Mouse (Mus musculus) limb, embryonic 14.5 days (tissue): ENCODE measurements around the gene Dcdc2b. TPM values are rescaled to one million over a fixed set of nuclear protein-coding genes. Genes with fewer than 3 reads are reported as not detected.
A peak's percentile ranks its signal among the peaks of the same experiment; 100 is the strongest.

Experiments used
- ATAC-seq: fragments of 200-750 bp; cut with Nextera tagmentation; 2 replicates; pipeline ENCODE4 v1.8.0; 2017; ENCODE audit warnings: low read depth, moderate number of reproducible peaks, moderate TSS enrichment; ENCODE audit not compliant: low FRiP score
- DNase-seq: peaks from one replicate; pipeline ENCODE4 v3.0.0-alpha.2; 2015; ENCODE audit warnings: low spot score
- H3K27ac ChIP-seq: fragments of 300-500 bp; sonication (generic); replicated peaks from 2 replicates; pipeline ENCODE4 v1.5.1; 2014; ENCODE audit warnings: low read depth, mild to moderate bottlenecking, low read length, moderate library complexity, mixed read lengths
- H3K27me3 ChIP-seq: fragments of 300-500 bp; sonication (generic); 2 replicates; pipeline ENCODE4 v1.6.1; 2014; ENCODE audit warnings: low read length, mixed read lengths; ENCODE audit not compliant: control insufficient read depth, insufficient read depth
- H3K36me3 ChIP-seq: fragments of 300-500 bp; sonication (generic); 2 replicates; pipeline ENCODE4 v1.6.1; 2014; ENCODE audit warnings: mild to moderate bottlenecking, low read length, moderate library complexity, mixed read lengths; ENCODE audit not compliant: control insufficient read depth, insufficient read depth
- H3K4me1 ChIP-seq: fragments of 300-500 bp; sonication (generic); 2 replicates; pipeline ENCODE4 v1.6.1; 2014; ENCODE audit warnings: antibody characterized with exemption, low read length, mixed read lengths; ENCODE audit not compliant: control insufficient read depth, insufficient read depth
- H3K4me2 ChIP-seq: fragments of 300-500 bp; sonication (generic); replicated peaks from 2 replicates; pipeline ENCODE4 v1.6.1; 2014; ENCODE audit warnings: low read depth, mild to moderate bottlenecking, low read length, moderate library complexity; ENCODE audit not compliant: severe bottlenecking
- H3K4me3 ChIP-seq: fragments of 300-500 bp; sonication (generic); replicated peaks from 2 replicates; pipeline ENCODE4 v1.5.1; 2014; ENCODE audit warnings: low read length
- H3K9ac ChIP-seq: fragments of 300-500 bp; sonication (generic); 2 replicates; pipeline ENCODE4 v1.6.1; 2014; ENCODE audit warnings: mild to moderate bottlenecking, low read depth, low read length, moderate library complexity; ENCODE audit not compliant: severe bottlenecking
- H3K9me3 ChIP-seq: fragments of 300-500 bp; sonication (generic); 2 replicates; pipeline ENCODE4 v1.6.1; 2016; ENCODE audit warnings: low read length; ENCODE audit not compliant: control insufficient read depth
- POLR2A ChIP-seq: fragments of 200-500 bp; IDR thresholded peaks from 2 replicates; pipeline ENCODE4 v1.8.0; 2012; ENCODE audit warnings: inconsistent platforms, mild to moderate bottlenecking, moderate library complexity, borderline replicate concordance; ENCODE audit not compliant: insufficient read depth, insufficient read length; ENCODE audit errors: extremely low read depth
- WGBS: fragments of 180-500 bp; shearing (Covaris S2); extraction: QIAGEN DNeasy Blood & Tissue Kit; methylation state at CpG from one replicate; pipeline ENCODE4 v1.1.7; 2014; 5-methylcytosine and 5-hydroxymethylcytosine counted together
- polyA plus RNA-seq, 2 experiments: library from polyadenylated mRNA; depleted of rRNA in 1 of 2; stranded (reverse) in 1 of 2; unstranded in 1 of 2; fragments of >200 nt; fragmentation: Nextera tagmentation in 1 of 2; extraction: Ambion mirVana in 1 of 2; gene quantifications; 2 replicates each; pipeline versions ENCODE4 v1.2.1 to v1.2.3; 2012 to 2014

Gene Dcdc2b
- polyA plus RNA-seq, 2 experiments = 2.5 to 5.2 TPM

- no peak for TF ChIP-seq POLR2A
- Histone ChIP-seq H3K4me2 (no peak overlapping the region), H3K27me3 (no peaks in the 10 kb centered on the region), H3K4me3 (no peak overlapping the region), H3K9me3 (no peaks in the 10 kb centered on the region), H3K9ac (no peak overlapping the region), H3K27ac (no peak overlapping the region), H3K4me1 (no peaks in the 10 kb centered on the region), H3K36me3 (no peaks in the 10 kb centered on the region)
- WGBS = 16% methylated on average over 8 of the region's 8 CpGs
- ATAC-seq (peak; percentile 60; the same call in 1 of the 2 replicates), DNase-seq (no peak)
Observed at GRCm38 (mm10) chr4:129563718-129564117, 50.3 kb downstream of the Dcdc2b start.

- H3K9ac ChIP-seq = no peak overlapping the region
- TF ChIP-seq POLR2A = no peak
- H3K36me3 ChIP-seq = no peaks in the 10 kb centered on the region
- H3K4me3 ChIP-seq = no peak overlapping the region
- no peak overlapping the region for H3K27ac ChIP-seq
- WGBS = 91% methylated on average over 5 of the region's 5 CpGs
- no peak for ATAC-seq
- H3K27me3 ChIP-seq = no peaks in the 10 kb centered on the region
- H3K4me1 ChIP-seq = peaks cover 5% of the 10 kb centered on the region; the same call in 1 of the 2 replicates
- H3K4me2 ChIP-seq = no peak overlapping the region
- H3K9me3 ChIP-seq = no peaks in the 10 kb centered on the region
- DNase-seq = no peak
Observed at GRCm38 (mm10) chr4:129561184-129561583, 52.9 kb downstream of the Dcdc2b start.

Other genes with a start within 250 kb of the Dcdc2b start
- 16.2 and 16.8 TPM in 2 replicates for gene Zbtb8a, start 236.1 kb downstream of the Dcdc2b start, polyA plus RNA-seq (2012; rRNA removed)
- 5.6 and 7.1 TPM in 2 replicates for gene Zbtb8a, start 236.1 kb downstream of the Dcdc2b start, polyA plus RNA-seq (2014; fragmentation: Nextera tagmentation; extraction: Ambion mirVana)
- gene Zbtb8b, start 173.4 kb downstream of the Dcdc2b start, polyA plus RNA-seq (2012; rRNA removed) = 0.87 and 1.0 TPM in 2 replicates
- gene Zbtb8b, start 173.4 kb downstream of the Dcdc2b start, polyA plus RNA-seq (2014; fragmentation: Nextera tagmentation; extraction: Ambion mirVana) = 1.3 and 2.0 TPM in 2 replicates
- gene Bsdc1, start 152.7 kb downstream of the Dcdc2b start, polyA plus RNA-seq (2012; rRNA removed) = 24.6 and 28.9 TPM in 2 replicates
- gene Bsdc1, start 152.7 kb downstream of the Dcdc2b start, polyA plus RNA-seq (2014; fragmentation: Nextera tagmentation; extraction: Ambion mirVana) = 27.6 and 29.9 TPM in 2 replicates
- gene Tssk3, start 123.2 kb downstream of the Dcdc2b start, polyA plus RNA-seq (2012; rRNA removed) = not detected in 2 replicates
- gene Tssk3, start 123.2 kb downstream of the Dcdc2b start, polyA plus RNA-seq (2014; fragmentation: Nextera tagmentation; extraction: Ambion mirVana) = not detected in 2 replicates
- gene Fam229a, start 123.1 kb downstream of the Dcdc2b start, polyA plus RNA-seq (2012; rRNA removed) = 0.15 TPM in 1 of 2 replicates, not detected in the other
- gene Fam229a, start 123.1 kb downstream of the Dcdc2b start, polyA plus RNA-seq (2014; fragmentation: Nextera tagmentation; extraction: Ambion mirVana) = not detected in 2 replicates
- 563 and 613 TPM in 2 replicates for gene Marcksl1, start 100.7 kb downstream of the Dcdc2b start, polyA plus RNA-seq (2012; rRNA removed)
- 648 and 776 TPM in 2 replicates for gene Marcksl1, start 100.7 kb downstream of the Dcdc2b start, polyA plus RNA-seq (2014; fragmentation: Nextera tagmentation; extraction: Ambion mirVana)
- 209 and 212 TPM in 2 replicates for gene Hdac1, start 71.5 kb downstream of the Dcdc2b start, polyA plus RNA-seq (2012; rRNA removed)
- gene Hdac1, start 71.5 kb downstream of the Dcdc2b start, polyA plus RNA-seq (2014; fragmentation: Nextera tagmentation; extraction: Ambion mirVana) = 201 and 225 TPM in 2 replicates
- gene Lck, start 40.6 kb downstream of the Dcdc2b start, polyA plus RNA-seq (2012; rRNA removed) = 9.9 and 10.3 TPM in 2 replicates
- gene Lck, start 40.6 kb downstream of the Dcdc2b start, polyA plus RNA-seq (2014; fragmentation: Nextera tagmentation; extraction: Ambion mirVana) = 6.3 and 6.8 TPM in 2 replicates
- gene Fam167b, start 35.7 kb downstream of the Dcdc2b start, polyA plus RNA-seq (2012; rRNA removed) = 7.3 and 8.2 TPM in 2 replicates
- 4.1 and 5.3 TPM in 2 replicates for gene Fam167b, start 35.7 kb downstream of the Dcdc2b start, polyA plus RNA-seq (2014; fragmentation: Nextera tagmentation; extraction: Ambion mirVana)
- gene Eif3i, start 13.6 kb downstream of the Dcdc2b start, polyA plus RNA-seq (2012; rRNA removed) = 367 and 429 TPM in 2 replicates
- 333 and 334 TPM in 2 replicates for gene Eif3i, start 13.6 kb downstream of the Dcdc2b start, polyA plus RNA-seq (2014; fragmentation: Nextera tagmentation; extraction: Ambion mirVana)
- gene Tmem234, start 13.6 kb downstream of the Dcdc2b start, polyA plus RNA-seq (2012; rRNA removed) = 166 and 179 TPM in 2 replicates
- gene Tmem234, start 13.6 kb downstream of the Dcdc2b start, polyA plus RNA-seq (2014; fragmentation: Nextera tagmentation; extraction: Ambion mirVana) = 191 and 193 TPM in 2 replicates
- gene Iqcc, start 4.8 kb upstream of the Dcdc2b start, polyA plus RNA-seq (2012; rRNA removed) = 28.6 and 35.5 TPM in 2 replicates
- 23.2 and 28.6 TPM in 2 replicates for gene Iqcc, start 4.8 kb upstream of the Dcdc2b start, polyA plus RNA-seq (2014; fragmentation: Nextera tagmentation; extraction: Ambion mirVana)
- 34.7 and 51.0 TPM in 2 replicates for gene Ccdc28b, start 9.7 kb upstream of the Dcdc2b start, polyA plus RNA-seq (2012; rRNA removed)
- gene Ccdc28b, start 9.7 kb upstream of the Dcdc2b start, polyA plus RNA-seq (2014; fragmentation: Nextera tagmentation; extraction: Ambion mirVana) = 42.8 and 45.7 TPM in 2 replicates
- 80.3 and 82.6 TPM in 2 replicates for gene Txlna, start 26.8 kb upstream of the Dcdc2b start, polyA plus RNA-seq (2012; rRNA removed)
- 108 and 112 TPM in 2 replicates for gene Txlna, start 26.8 kb upstream of the Dcdc2b start, polyA plus RNA-seq (2014; fragmentation: Nextera tagmentation; extraction: Ambion mirVana)
- gene Kpna6, start 58.5 kb upstream of the Dcdc2b start, polyA plus RNA-seq (2012; rRNA removed) = 35.2 and 40.5 TPM in 2 replicates
- gene Kpna6, start 58.5 kb upstream of the Dcdc2b start, polyA plus RNA-seq (2014; fragmentation: Nextera tagmentation; extraction: Ambion mirVana) = 14.6 and 15.2 TPM in 2 replicates
- gene Tmem39b, start 82.6 kb upstream of the Dcdc2b start, polyA plus RNA-seq (2012; rRNA removed) = 49.1 and 77.0 TPM in 2 replicates
- gene Tmem39b, start 82.6 kb upstream of the Dcdc2b start, polyA plus RNA-seq (2014; fragmentation: Nextera tagmentation; extraction: Ambion mirVana) = 24.1 and 27.1 TPM in 2 replicates
- gene Khdrbs1, start 128.0 kb upstream of the Dcdc2b start, polyA plus RNA-seq (2012; rRNA removed) = 96.6 and 97.6 TPM in 2 replicates
- gene Khdrbs1, start 128.0 kb upstream of the Dcdc2b start, polyA plus RNA-seq (2014; fragmentation: Nextera tagmentation; extraction: Ambion mirVana) = 107 and 122 TPM in 2 replicates
- 106 and 111 TPM in 2 replicates for gene Ptp4a2, start 197.0 kb upstream of the Dcdc2b start, polyA plus RNA-seq (2012; rRNA removed)
- gene Ptp4a2, start 197.0 kb upstream of the Dcdc2b start, polyA plus RNA-seq (2014; fragmentation: Nextera tagmentation; extraction: Ambion mirVana) = 296 and 311 TPM in 2 replicates